9 mouse cellular contexts compared by ENCODE assay signal in genomic region chr8:79529556-79529955, GRCm38 (mm10).
DNase-seq lines count a peak whose midpoint lies in the region; ATAC-seq and TF ChIP-seq lines count a peak whose summit lies in the region.
"Had no signal": no experiment of that assay in that cellular context is flagged by ENCODE, and none has a peak within 500 bp of the region (broad histone marks: within the 10 kb centered on the region; RNA-seq: fewer than 3 reads in every experiment).

No protein-coding gene starts in this region.

- H3K4me1 ChIP-seq in thymus, adult 2 months (replicated peaks; ENCODE audit: control insufficient read depth, insufficient read depth, low read length) = no peaks in the 10 kb centered on the region
- no peaks in the 10 kb centered on the region for H3K4me1 ChIP-seq in midbrain, embryonic 16.5 days (ENCODE audit: control insufficient read depth, insufficient read depth, low read length)
- H3K4me1 ChIP-seq: heart, embryonic 10.5 days had no signal

- no peaks in the 10 kb centered on the region for H3K9me3 ChIP-seq in midbrain, embryonic 16.5 days (replicated peaks; ENCODE audit: control insufficient read depth, low read length, poor library complexity, severe bottlenecking)
- H3K9me3 ChIP-seq: heart, embryonic 10.5 days had no signal

- no peaks in the 10 kb centered on the region for H3K27me3 ChIP-seq in thymus, adult 2 months (ENCODE audit: control insufficient read depth, insufficient read depth, low read length)
- H3K27me3 ChIP-seq in midbrain, embryonic 16.5 days (ENCODE audit: control insufficient read depth, insufficient read depth, low read depth, low read length) = no peaks in the 10 kb centered on the region

- TF ChIP-seq POLR2A in thymus, adult 2 months (IDR thresholded peaks at IDR 0.05; ENCODE audit: control insufficient read depth, extremely low read depth, insufficient read depth, low read length, poor library complexity) = no peak

- peak; percentile 7 for DNase-seq in gastrocnemius, postnatal 14 days
- DNase-seq in gastrocnemius, postnatal 36 days = no peak
- DNase-seq in thymus, adult 2 months = peak; percentile 6
- no peak for DNase-seq in thymus, postnatal 0 days (ENCODE audit: low spot score)
- DNase-seq in c-Kit-positive CD71-positive TER-119-positive erythroid progenitor cells, embryonic 14.5 days (ENCODE audit: low spot score) = peak; percentile 13
- DNase-seq in right cerebral cortex, postnatal 4 days = no peak
- no peak for DNase-seq in layer of hippocampus, adult 9-11 months

- H3K4me3 ChIP-seq in thymus, adult 2 months (ENCODE audit: control insufficient read depth, insufficient read depth, low read length) = no peak overlapping the region
- no peak overlapping the region for H3K4me3 ChIP-seq in midbrain, embryonic 16.5 days (ENCODE audit: low read depth, low read length)
- H3K4me3 ChIP-seq: heart, embryonic 10.5 days had no signal

- H3K27ac ChIP-seq in thymus, adult 2 months (ENCODE audit: control insufficient read depth, insufficient read depth, low read length) = no peak overlapping the region
- H3K27ac ChIP-seq in midbrain, embryonic 16.5 days (ENCODE audit: low read length) = no peak overlapping the region
- H3K27ac ChIP-seq: heart, embryonic 10.5 days had no signal

- ATAC-seq in midbrain, embryonic 16.5 days = no peak

- no peaks in the 10 kb centered on the region for H3K36me3 ChIP-seq in thymus, adult 2 months (ENCODE audit: control insufficient read depth, insufficient read depth, low read length)
- no peaks in the 10 kb centered on the region for H3K36me3 ChIP-seq in midbrain, embryonic 16.5 days (ENCODE audit: control insufficient read depth, insufficient read depth, low read length)

- intact Hi-C loops in gastrocnemius, postnatal 14 days (cut with DNase I; ENCODE audit: low total_unique reads) = no loop called here
- intact Hi-C loops in gastrocnemius, postnatal 36 days (cut with DNase I) = no loop called here

- H3K4me2 ChIP-seq in midbrain, embryonic 16.5 days (ENCODE audit: low read length) = no peak overlapping the region

- H3K9ac ChIP-seq in midbrain, embryonic 16.5 days (ENCODE audit: low read depth, low read length) = no peak overlapping the region

- TF ChIP-seq CTCF in thymus, adult 2 months (IDR thresholded peaks at IDR 0.05; ENCODE audit: borderline replicate concordance, control insufficient read depth, extremely low read depth, insufficient read depth, low read length, poor library complexity) = peak; percentile 58; the same call in 1 of the 2 replicates

- WGBS in thymus, adult 2 months = 40% methylated on average over 4 of the region's 4 CpGs
- WGBS in midbrain, embryonic 16.5 days = 24% methylated on average over 4 of the region's 4 CpGs

Comparison
In these comparisons a context has a peak if more than half of its experiments do, and no peak if none do; other contexts are left out.
1. DNase-seq: peak in gastrocnemius, postnatal 14 days (single experiment), thymus, adult 2 months (single experiment) and c-Kit-positive CD71-positive TER-119-positive erythroid progenitor cells, embryonic 14.5 days (single experiment); none in gastrocnemius, postnatal 36 days (0 of 2), thymus, postnatal 0 days (single experiment), right cerebral cortex, postnatal 4 days (single experiment) and layer of hippocampus, adult 9-11 months (single experiment).